Mouse (Mus musculus): ENCODE measurements around the gene Hcar1. TPM values are rescaled to one million over a fixed set of nuclear protein-coding genes. Genes with fewer than 3 reads are reported as not detected.
A peak's percentile ranks its signal among the peaks of the same experiment; 100 is the strongest.

Gene Hcar1
- polyA plus RNA-seq, 1 experiment from 2014 or later = 1.4 TPM

GRCm38 (mm10) chr5:123842221-123842934 lies 37.4 kb downstream of the Hcar1 start:
- Histone ChIP-seq H3K4me1 (replicated peaks; ENCODE audit: control insufficient read depth, insufficient read depth, low read length) (no peaks in the 10 kb centered on the region), H3K36me3 (ENCODE audit: control insufficient read depth, insufficient read depth) (no peaks in the 10 kb centered on the region), H3K4me3 (ENCODE audit: low read depth, low read length) (no peak overlapping the region), H3K27me3 (replicated peaks; ENCODE audit: control insufficient read depth, insufficient read depth, low read length) (no peaks in the 10 kb centered on the region), H3K27ac (ENCODE audit: low read depth, low read length) (no peak overlapping the region), H3K9me3 (ENCODE audit: control insufficient read depth) (no peaks in the 10 kb centered on the region), H3K4me2 (replicated peaks; ENCODE audit: low read depth) (no peak overlapping the region), H3K9ac (ENCODE audit: low read depth, low read length) (no peak overlapping the region)
- WGBS = 50% methylated on average over 11 of the region's 11 CpGs
- peak; percentile 66 for ATAC-seq
- no peak for TF ChIP-seq CTCF (IDR thresholded peaks at IDR 0.05; ENCODE audit: low read depth)

- H3K27ac ChIP-seq (ENCODE audit: low read depth, low read length) = no peak overlapping the region
- H3K4me2 ChIP-seq (replicated peaks; ENCODE audit: low read depth) = no peak overlapping the region
- no peaks in the 10 kb centered on the region for H3K27me3 ChIP-seq (replicated peaks; ENCODE audit: control insufficient read depth, insufficient read depth, low read length)
- H3K4me3 ChIP-seq (ENCODE audit: low read depth, low read length) = no peak overlapping the region
- no peak for TF ChIP-seq CTCF (IDR thresholded peaks at IDR 0.05; ENCODE audit: low read depth)
- 44% methylated on average over 4 of the region's 4 CpGs for WGBS
- H3K36me3 ChIP-seq (ENCODE audit: control insufficient read depth, insufficient read depth) = no peaks in the 10 kb centered on the region
- H3K4me1 ChIP-seq (replicated peaks; ENCODE audit: control insufficient read depth, insufficient read depth, low read length) = no peaks in the 10 kb centered on the region
- H3K9ac ChIP-seq (ENCODE audit: low read depth, low read length) = no peak overlapping the region
- ATAC-seq = no peak
- H3K9me3 ChIP-seq (ENCODE audit: control insufficient read depth) = no peaks in the 10 kb centered on the region
Measured at GRCm38 (mm10) chr5:123837371-123837770, 42.4 kb downstream of the Hcar1 start.

GRCm38 (mm10) chr5:123834836-123835235 lies 45.0 kb downstream of the Hcar1 start:
- Histone ChIP-seq H3K36me3 (ENCODE audit: control insufficient read depth, insufficient read depth) (no peaks in the 10 kb centered on the region), H3K9ac (ENCODE audit: low read depth, low read length) (no peak overlapping the region), H3K27me3 (replicated peaks; ENCODE audit: control insufficient read depth, insufficient read depth, low read length) (no peaks in the 10 kb centered on the region), H3K4me3 (ENCODE audit: low read depth, low read length) (no peak overlapping the region), H3K9me3 (ENCODE audit: control insufficient read depth) (no peaks in the 10 kb centered on the region), H3K4me1 (replicated peaks; ENCODE audit: control insufficient read depth, insufficient read depth, low read length) (no peaks in the 10 kb centered on the region), H3K27ac (ENCODE audit: low read depth, low read length) (no peak overlapping the region), H3K4me2 (replicated peaks; ENCODE audit: low read depth) (no peak overlapping the region)
- ATAC-seq = no peak
- 82% methylated on average over 3 of the region's 3 CpGs for WGBS
- TF ChIP-seq CTCF (IDR thresholded peaks at IDR 0.05; ENCODE audit: low read depth) = no peak

GRCm38 (mm10) chr5:123832309-123832708 lies 47.5 kb downstream of the Hcar1 start:
- H3K9me3 ChIP-seq (ENCODE audit: control insufficient read depth) = no peaks in the 10 kb centered on the region
- no peak for ATAC-seq
- H3K27ac ChIP-seq (ENCODE audit: low read depth, low read length) = no peak overlapping the region
- no peaks in the 10 kb centered on the region for H3K27me3 ChIP-seq (replicated peaks; ENCODE audit: control insufficient read depth, insufficient read depth, low read length)
- no peak overlapping the region for H3K9ac ChIP-seq (ENCODE audit: low read depth, low read length)
- no peak overlapping the region for H3K4me2 ChIP-seq (replicated peaks; ENCODE audit: low read depth)
- no peaks in the 10 kb centered on the region for H3K4me1 ChIP-seq (replicated peaks; ENCODE audit: control insufficient read depth, insufficient read depth, low read length)
- no peak overlapping the region for H3K4me3 ChIP-seq (ENCODE audit: low read depth, low read length)
- H3K36me3 ChIP-seq (ENCODE audit: control insufficient read depth, insufficient read depth) = no peaks in the 10 kb centered on the region
- 76% methylated on average over 7 of the region's 7 CpGs for WGBS
- no peak for TF ChIP-seq CTCF (IDR thresholded peaks at IDR 0.05; ENCODE audit: low read depth)

DNA sequence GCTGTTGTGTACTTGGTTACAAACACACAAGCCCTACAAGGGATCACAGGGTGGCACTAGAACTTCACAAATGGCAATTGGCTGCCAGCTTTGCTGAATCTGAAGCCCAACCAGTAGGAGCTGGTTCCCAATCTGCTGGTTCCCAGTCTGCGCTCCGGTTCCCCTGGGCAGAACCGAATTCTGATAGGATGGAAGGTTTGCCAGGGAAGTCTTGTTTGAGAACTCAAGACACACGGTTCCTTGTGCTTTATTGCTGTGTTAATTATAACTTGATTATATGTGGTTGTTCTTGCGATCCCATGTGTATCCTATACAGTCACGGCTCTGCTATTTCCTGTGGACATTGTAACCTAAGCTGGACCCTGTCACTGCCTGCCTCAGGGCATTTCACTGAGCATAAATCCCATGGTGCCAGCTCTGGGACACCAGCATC lies 52.1 kb downstream of the Hcar1 start:
- Histone ChIP-seq H3K9ac (ENCODE audit: low read depth, low read length) (no peak overlapping the region), H3K4me3 (ENCODE audit: low read depth, low read length) (no peak overlapping the region), H3K9me3 (ENCODE audit: control insufficient read depth) (no peaks in the 10 kb centered on the region), H3K4me1 (replicated peaks; ENCODE audit: control insufficient read depth, insufficient read depth, low read length) (no peaks in the 10 kb centered on the region), H3K27me3 (replicated peaks; ENCODE audit: control insufficient read depth, insufficient read depth, low read length) (no peaks in the 10 kb centered on the region), H3K4me2 (replicated peaks; ENCODE audit: low read depth) (no peak overlapping the region), H3K36me3 (ENCODE audit: control insufficient read depth, insufficient read depth) (no peaks in the 10 kb centered on the region), H3K27ac (ENCODE audit: low read depth, low read length) (no peak overlapping the region)
- WGBS = 57% methylated on average over 6 of the region's 6 CpGs
- peak; percentile 71 for TF ChIP-seq CTCF (IDR thresholded peaks at IDR 0.05; ENCODE audit: low read depth)
- ATAC-seq = no peak

Other genes starting within 250 kb of the Hcar1 start
- 15.7 and 17.7 TPM in 2 replicates for gene Clip1, start 195.4 kb downstream of the Hcar1 start, polyA plus RNA-seq (2015; fragmentation: Nextera tagmentation; extraction: Ambion mirVana)
- 27.1 and 32.6 TPM in 2 replicates for gene Zcchc8, start 158.9 kb downstream of the Hcar1 start, polyA plus RNA-seq (2015; fragmentation: Nextera tagmentation; extraction: Ambion mirVana)
- gene Rsrc2, start 130.6 kb downstream of the Hcar1 start, polyA plus RNA-seq (2015; fragmentation: Nextera tagmentation; extraction: Ambion mirVana) = 65.2 and 68.7 TPM in 2 replicates
- 4.5 and 5.0 TPM in 2 replicates for gene Kntc1, start 130.3 kb downstream of the Hcar1 start, polyA plus RNA-seq (2015; fragmentation: Nextera tagmentation; extraction: Ambion mirVana)
- gene Hcar2, start 14.5 kb downstream of the Hcar1 start, polyA plus RNA-seq (2015; fragmentation: Nextera tagmentation; extraction: Ambion mirVana) = 0.16 and 0.30 TPM in 2 replicates
- 82.7 and 89.1 TPM in 2 replicates for gene Denr, start 27.2 kb upstream of the Hcar1 start, polyA plus RNA-seq (2015; fragmentation: Nextera tagmentation; extraction: Ambion mirVana)
- gene Gm43518, start 47.4 kb upstream of the Hcar1 start, polyA plus RNA-seq (2015; fragmentation: Nextera tagmentation; extraction: Ambion mirVana) = 0.35 and 0.41 TPM in 2 replicates
- 3.8 and 4.0 TPM in 2 replicates for gene Ccdc62, start 50.7 kb upstream of the Hcar1 start, polyA plus RNA-seq (2015; fragmentation: Nextera tagmentation; extraction: Ambion mirVana)
- 18.3 and 22.6 TPM in 2 replicates for gene Hip1r, start 93.6 kb upstream of the Hcar1 start, polyA plus RNA-seq (2015; fragmentation: Nextera tagmentation; extraction: Ambion mirVana)
- gene Vps37b, start 152.2 kb upstream of the Hcar1 start, polyA plus RNA-seq (2015; fragmentation: Nextera tagmentation; extraction: Ambion mirVana) = 16.7 and 17.8 TPM in 2 replicates
- 4.0 and 4.6 TPM in 2 replicates for gene Abcb9, start 215.8 kb upstream of the Hcar1 start, polyA plus RNA-seq (2015; fragmentation: Nextera tagmentation; extraction: Ambion mirVana)
- gene Ogfod2, start 232.3 kb upstream of the Hcar1 start, polyA plus RNA-seq (2015; fragmentation: Nextera tagmentation; extraction: Ambion mirVana) = 21.3 and 25.0 TPM in 2 replicates
- 75.5 and 76.9 TPM in 2 replicates for gene Arl6ip4, start 236.1 kb upstream of the Hcar1 start, polyA plus RNA-seq (2015; fragmentation: Nextera tagmentation; extraction: Ambion mirVana)